Mouse (Mus musculus) adrenal gland, adult (tissue): Measurements from ENCODE around the gene Mgat5b.
A peak's percentile ranks its signal among the peaks of the same experiment; 100 is the strongest.

Experiments used
- DNase-seq, 2 experiments: peaks; one replicate each; pipeline ENCODE4 v3.0.0; 2022 to 2023; ENCODE audit warnings: low spot score in 1 of 2; ENCODE audit not compliant: inconsistent age in 2 of 2

Gene Mgat5b

GRCm38 (mm10) chr11:116973508-116973907 is 54.8 kb downstream of the Mgat5b start:
- DNase-seq = no peak

- no peak for DNase-seq
Measured at GRCm38 (mm10) chr11:116974341-116974740, 55.7 kb downstream of the Mgat5b start.

GRCm38 (mm10) chr11:116980313-116980712 is 61.6 kb downstream of the Mgat5b start:
- peak in 1 of 2 experiments; percentile 60 for DNase-seq

GRCm38 (mm10) chr11:116982543-116982942 is 63.9 kb downstream of the Mgat5b start:
- no peak for DNase-seq

GRCm38 (mm10) chr11:116985504-116986385 is 67.1 kb downstream of the Mgat5b start:
- DNase-seq = peak in 1 of 2 experiments; percentile 42

GRCm38 (mm10) chr11:116988131-116988530 is 69.5 kb downstream of the Mgat5b start:
- no peak for DNase-seq

GRCm38 (mm10) chr11:116990231-116990630 is 71.6 kb downstream of the Mgat5b start:
- no peak for DNase-seq

- DNase-seq = no peak
Measured at GRCm38 (mm10) chr11:116991410-116991809, 72.7 kb downstream of the Mgat5b start.

GRCm38 (mm10) chr11:116991964-116992363 is 73.3 kb downstream of the Mgat5b start:
- no peak for DNase-seq

- DNase-seq = peak in 1 of 2 experiments; percentile 72
Measured at GRCm38 (mm10) chr11:116994095-116994582, 75.5 kb downstream of the Mgat5b start.

- no peak for DNase-seq
Measured at GRCm38 (mm10) chr11:116996976-116997375, 78.3 kb downstream of the Mgat5b start.

- DNase-seq = no peak
Measured at GRCm38 (mm10) chr11:116998935-116999334, 80.3 kb downstream of the Mgat5b start.

GRCm38 (mm10) chr11:117000219-117000618 is 81.6 kb downstream of the Mgat5b start:
- no peak for DNase-seq

- DNase-seq = peak in 1 of 2 experiments; percentile 43
Measured at GRCm38 (mm10) chr11:117001789-117002188, 83.1 kb downstream of the Mgat5b start.

GRCm38 (mm10) chr11:117003503-117003902 is 84.8 kb downstream of the Mgat5b start:
- DNase-seq = no peak

GRCm38 (mm10) chr11:117004277-117004676 is 85.6 kb downstream of the Mgat5b start:
- DNase-seq = no peak

- DNase-seq = no peak
Measured at GRCm38 (mm10) chr11:117017462-117017861, 98.8 kb downstream of the Mgat5b start.

- peak; percentile 68 to 88 for DNase-seq
Measured at GRCm38 (mm10) chr11:117018410-117018809, 99.7 kb downstream of the Mgat5b start.

GRCm38 (mm10) chr11:117021026-117021425 is 102.4 kb downstream of the Mgat5b start:
- DNase-seq = no peak

GRCm38 (mm10) chr11:117023537-117023936 is 104.9 kb downstream of the Mgat5b start:
- DNase-seq = no peak

- DNase-seq = no peak
Measured at GRCm38 (mm10) chr11:117027681-117028080, 109.0 kb downstream of the Mgat5b start.

- DNase-seq = no peak
Measured at GRCm38 (mm10) chr11:117028861-117029568, 110.4 kb downstream of the Mgat5b start.
